Mouse (Mus musculus): ENCODE results near the gene Cacna1f.

DNA sequence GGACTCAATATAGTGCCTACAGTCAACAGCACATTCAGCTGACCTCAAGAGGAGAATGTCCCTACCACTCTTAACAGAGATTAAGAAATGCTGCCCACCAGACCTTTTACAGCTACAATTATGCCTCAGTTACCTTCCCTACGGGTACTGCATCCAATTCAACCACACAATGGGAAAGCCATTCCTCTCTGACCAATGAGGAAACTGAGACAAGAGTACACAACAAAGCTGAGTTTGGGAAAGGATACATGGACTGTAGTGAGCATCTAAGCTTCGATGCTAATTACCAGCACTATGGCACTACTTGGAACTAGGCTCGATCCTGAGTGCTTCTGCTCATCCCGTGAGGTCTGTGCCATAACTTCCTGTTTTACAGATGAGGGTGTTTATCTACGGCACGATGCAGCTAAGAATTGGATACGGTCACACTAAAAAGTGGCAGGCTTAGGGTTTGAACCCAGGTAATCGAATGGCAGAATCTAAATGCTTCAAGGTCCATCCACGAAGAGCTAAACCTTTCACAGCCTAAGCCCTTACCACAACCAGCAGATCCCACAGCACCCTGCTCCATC is 35.2 kb upstream of the Cacna1f start:
- TF ChIP-seq POLR2A (IDR thresholded peaks at IDR 0.05; ENCODE audit: borderline replicate concordance, insufficient read depth, low read length) (no peak), CTCF (IDR thresholded peaks at IDR 0.05; ENCODE audit: borderline replicate concordance, insufficient read depth, low read depth, low read length) (no peak)

Measured in cerebellum, adult 2 months (tissue).